Mouse (Mus musculus): ENCODE data around the gene Tpcn2.

Tpcn2 gene

DNA sequence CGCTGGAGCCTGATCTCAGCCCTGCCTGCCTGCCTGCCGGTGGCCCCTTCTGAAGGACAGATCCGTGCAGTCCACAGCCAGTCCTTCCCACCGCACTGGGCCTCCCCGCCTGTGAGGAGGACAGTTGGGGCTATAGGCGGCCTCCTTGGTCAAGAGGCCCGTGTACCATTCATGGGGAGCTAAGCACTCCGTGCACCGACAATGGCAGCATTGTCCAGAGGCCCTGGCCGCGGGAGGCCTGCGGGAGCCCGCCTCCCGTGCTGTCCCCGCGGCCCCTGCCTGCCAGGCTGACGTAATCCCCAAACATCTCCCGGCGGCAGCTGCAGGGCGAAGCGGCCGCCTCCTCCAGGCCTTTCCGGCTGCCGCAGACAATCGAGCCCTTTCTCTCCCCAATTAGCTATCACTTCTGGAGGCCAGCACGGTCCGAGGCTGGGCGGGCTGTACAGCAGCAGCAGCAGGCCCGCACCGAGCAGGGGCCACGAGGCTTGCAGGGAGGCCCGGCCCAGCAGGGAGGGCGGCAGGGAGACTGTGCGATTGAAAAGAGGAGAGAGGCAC lies 77.7 kb downstream of the Tpcn2 start:
- no peak for DNase-seq (ENCODE audit: low read depth, low spot score)

DNA sequence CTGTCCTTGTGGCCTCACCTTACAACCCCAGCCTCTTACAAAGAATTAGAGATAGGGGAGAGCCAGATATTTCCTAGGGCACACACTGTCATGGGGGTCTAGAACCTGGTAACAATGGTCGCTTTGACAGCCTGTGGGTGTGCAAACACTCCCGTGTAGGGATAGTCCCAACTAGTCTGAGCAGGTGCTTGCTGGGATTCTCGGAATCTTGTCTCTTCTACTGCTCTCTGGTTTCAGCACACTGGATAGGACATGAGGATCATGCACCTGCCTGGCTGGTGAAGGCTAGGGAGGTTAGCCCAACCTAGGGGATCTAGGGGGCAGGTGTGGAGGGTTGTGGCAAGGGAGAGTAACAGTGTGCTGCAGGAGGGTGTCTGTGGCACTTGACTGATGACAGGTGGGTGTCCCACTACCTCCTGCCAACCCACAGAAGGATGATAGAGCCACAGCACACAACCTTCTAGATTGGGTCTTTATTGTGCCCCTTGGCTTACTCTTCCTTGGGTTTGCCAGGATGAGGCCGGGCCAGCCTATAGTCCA lies 78.4 kb downstream of the Tpcn2 start:
- DNase-seq (ENCODE audit: low read depth, low spot score) = no peak

DNA sequence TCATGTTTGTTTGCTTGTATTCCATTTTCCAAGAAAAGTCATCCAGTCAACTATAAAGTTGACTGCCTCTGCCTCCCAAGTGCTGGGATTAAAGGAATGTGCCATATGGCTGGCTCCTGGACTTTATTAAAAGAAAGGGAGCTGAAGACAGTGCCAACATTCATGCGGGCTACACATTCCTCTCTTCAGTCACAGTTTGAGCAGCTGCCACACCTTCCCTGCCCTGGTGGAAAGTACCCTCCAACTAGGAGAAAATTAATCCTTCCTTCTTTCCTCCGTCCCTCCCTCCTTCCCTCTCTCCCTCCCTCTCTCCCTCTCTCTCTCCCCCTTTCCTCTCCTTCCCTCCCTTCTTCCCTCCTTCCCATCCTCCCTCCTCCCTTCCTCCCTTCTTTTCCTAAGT lies 84.1 kb downstream of the Tpcn2 start:
- no peak for DNase-seq (ENCODE audit: low read depth, low spot score)

GRCm38 (mm10) chr7:145198223-145198714 lies 85.5 kb downstream of the Tpcn2 start:
- DNase-seq (ENCODE audit: low read depth, low spot score) = no peak

DNA sequence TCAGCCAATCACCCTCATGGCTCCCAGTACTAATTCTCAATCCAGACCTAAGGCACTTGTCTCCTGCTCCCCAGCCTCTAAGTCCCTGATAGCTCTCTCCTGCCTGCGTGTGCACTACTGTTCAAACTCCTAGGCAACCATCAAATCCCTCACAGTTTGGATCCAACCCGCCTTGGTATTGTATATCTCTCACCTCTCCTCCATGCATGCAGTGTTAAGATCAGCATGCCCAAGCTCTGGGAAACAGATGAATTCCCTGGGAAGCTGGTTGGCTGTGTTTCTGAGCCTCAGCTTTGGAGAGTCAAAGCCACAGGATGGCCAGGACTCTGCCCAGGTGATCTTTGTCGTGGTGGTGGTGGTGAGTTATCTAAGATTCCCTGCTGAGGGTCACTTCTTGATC lies 86.1 kb downstream of the Tpcn2 start:
- no peak for DNase-seq (ENCODE audit: low read depth, low spot score)

GRCm38 (mm10) chr7:145197042-145197441 lies 86.8 kb downstream of the Tpcn2 start:
- DNase-seq (ENCODE audit: low read depth, low spot score) = no peak

DNA sequence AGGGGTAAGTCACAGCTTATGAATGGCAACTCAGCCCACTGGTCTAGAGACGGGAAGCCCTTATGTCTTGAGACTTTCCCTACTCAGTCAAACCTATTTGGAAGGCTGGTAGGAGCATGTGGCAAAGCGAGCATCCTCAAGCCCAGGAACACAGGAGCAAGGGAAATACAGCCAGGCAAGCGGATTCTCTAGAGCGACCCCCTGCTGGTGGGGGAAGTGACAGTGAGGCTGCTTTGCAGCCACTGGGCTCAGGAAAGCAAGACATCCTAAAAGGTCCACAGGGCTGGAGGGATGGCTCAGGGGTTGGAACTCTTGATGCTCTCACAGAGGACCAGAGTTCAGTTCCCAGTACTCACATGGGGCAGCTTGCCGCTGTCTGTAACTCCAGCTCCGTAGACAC lies 87.5 kb downstream of the Tpcn2 start:
- DNase-seq (ENCODE audit: low read depth, low spot score) = no peak

- no peak for DNase-seq (ENCODE audit: low read depth, low spot score)
These were observed 88.5 kb downstream of the Tpcn2 start for GRCm38 (mm10) chr7:145195186-145195927.

GRCm38 (mm10) chr7:145194455-145195161 lies 89.2 kb downstream of the Tpcn2 start:
- DNase-seq (ENCODE audit: low read depth, low spot score) = no peak

DNA sequence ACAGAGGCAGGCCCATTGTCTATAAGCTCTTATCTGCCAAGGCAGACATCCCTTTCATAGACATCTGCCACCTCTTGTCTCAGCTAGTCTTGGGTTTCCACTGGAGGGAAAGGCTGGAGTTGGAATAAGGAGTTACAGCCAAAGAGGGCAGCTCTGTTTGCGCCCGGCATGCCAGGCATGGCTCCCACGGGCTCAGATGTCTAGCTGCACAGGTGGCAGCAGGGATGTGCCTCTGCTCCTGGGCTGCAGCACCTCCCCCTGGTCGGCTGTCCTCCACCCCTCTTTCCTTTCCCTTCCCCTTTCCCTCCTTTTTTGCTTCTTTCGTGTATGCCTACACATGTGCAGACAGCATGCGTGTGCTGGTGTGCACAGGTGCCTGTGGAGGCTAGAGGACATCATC lies 91.0 kb downstream of the Tpcn2 start:
- DNase-seq (ENCODE audit: low read depth, low spot score) = no peak

- DNase-seq (ENCODE audit: low read depth, low spot score) = no peak
These were observed 93.3 kb downstream of the Tpcn2 start for GRCm38 (mm10) chr7:145190520-145190919.

- no peak for DNase-seq (ENCODE audit: low read depth, low spot score)
These were observed 94.5 kb downstream of the Tpcn2 start for GRCm38 (mm10) chr7:145189342-145189741.

DNA sequence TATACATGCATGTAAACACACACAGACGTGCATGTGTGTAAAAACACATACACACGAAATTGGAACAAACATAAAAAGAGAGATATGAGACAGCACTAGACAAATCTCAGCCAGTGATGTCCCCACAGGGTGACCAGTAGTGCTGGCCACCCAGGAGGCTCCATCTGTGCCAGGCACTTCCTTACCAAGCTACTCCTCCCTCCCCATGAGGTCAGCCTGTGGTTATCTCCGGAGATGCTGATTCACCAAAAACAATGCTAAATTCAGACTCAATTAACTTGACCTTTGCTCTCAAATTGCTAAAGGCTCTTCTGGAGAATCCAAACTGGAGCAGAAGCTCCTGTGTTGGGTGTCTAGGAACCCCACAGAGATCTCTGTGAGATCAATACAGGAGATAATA lies 96.0 kb downstream of the Tpcn2 start:
- DNase-seq (ENCODE audit: low read depth, low spot score) = no peak

DNA sequence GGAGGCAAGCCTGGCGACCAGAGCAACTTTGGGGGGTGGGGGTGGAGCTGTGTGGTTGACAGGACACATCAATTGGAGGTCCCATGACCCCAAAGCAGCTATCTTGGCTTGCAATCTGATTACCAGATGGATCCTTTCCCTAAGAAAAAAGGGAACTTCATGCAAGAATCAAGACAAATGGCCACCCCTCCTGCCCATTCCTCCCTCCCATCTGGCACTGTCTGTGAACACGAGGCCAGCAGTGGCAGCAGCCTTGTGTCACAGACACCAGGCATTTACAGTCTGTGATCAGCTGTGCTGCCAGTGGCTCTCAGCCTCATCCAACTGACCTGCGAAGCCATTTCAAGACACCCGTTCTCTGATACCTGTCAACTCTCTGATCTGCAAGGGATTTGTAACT lies 101.4 kb downstream of the Tpcn2 start:
- no peak for DNase-seq (ENCODE audit: low read depth, low spot score)

- no peak for DNase-seq (ENCODE audit: low read depth, low spot score)
These were observed 102.3 kb downstream of the Tpcn2 start for GRCm38 (mm10) chr7:145181376-145182034.

DNA sequence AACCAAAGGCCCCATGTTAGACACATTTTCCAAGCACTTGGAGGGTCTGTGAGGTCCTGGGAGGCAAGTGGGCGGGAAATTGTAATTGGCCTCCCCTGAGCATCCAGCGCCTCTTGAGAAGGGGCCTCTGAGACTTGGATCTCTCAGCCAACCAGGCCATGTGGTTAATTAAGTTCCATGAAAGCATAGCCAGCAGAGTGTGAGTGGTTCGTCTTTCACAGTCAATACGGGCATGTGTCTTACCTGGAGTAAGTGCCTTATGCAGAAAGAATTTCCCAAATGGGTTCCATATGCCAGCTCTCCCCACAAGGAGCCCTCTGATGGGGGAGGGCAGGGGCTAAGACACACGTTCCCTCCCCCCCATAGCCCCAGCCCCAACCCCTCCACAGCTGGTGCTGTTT lies 104.1 kb downstream of the Tpcn2 start:
- DNase-seq (ENCODE audit: low read depth, low spot score) = no peak

- DNase-seq (ENCODE audit: low read depth, low spot score) = no peak
These were observed 106.8 kb downstream of the Tpcn2 start for GRCm38 (mm10) chr7:145176750-145177589.

DNA sequence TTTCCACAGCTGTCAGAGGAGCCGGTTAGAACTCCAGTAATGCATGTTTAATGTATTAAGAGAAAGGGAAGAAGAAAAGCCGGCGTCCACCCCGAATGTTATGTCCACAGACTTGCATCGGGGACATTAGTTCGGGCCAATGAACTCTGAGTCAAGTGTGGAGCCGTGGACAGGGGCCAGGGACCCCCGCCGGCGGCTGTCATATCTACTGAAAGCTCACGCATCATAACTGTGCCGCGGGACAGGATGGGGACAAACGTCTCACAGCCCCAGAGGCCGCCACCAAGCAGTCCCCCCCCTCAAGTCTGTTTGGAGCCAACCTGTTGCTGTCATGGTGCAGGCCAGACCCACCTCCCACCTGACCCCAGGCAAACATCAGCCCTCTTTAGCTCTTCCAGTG lies 110.2 kb downstream of the Tpcn2 start:
- DNase-seq (ENCODE audit: low read depth, low spot score) = no peak

- DNase-seq (ENCODE audit: low read depth, low spot score) = no peak
These were observed 110.7 kb downstream of the Tpcn2 start for GRCm38 (mm10) chr7:145173116-145173515.

DNA sequence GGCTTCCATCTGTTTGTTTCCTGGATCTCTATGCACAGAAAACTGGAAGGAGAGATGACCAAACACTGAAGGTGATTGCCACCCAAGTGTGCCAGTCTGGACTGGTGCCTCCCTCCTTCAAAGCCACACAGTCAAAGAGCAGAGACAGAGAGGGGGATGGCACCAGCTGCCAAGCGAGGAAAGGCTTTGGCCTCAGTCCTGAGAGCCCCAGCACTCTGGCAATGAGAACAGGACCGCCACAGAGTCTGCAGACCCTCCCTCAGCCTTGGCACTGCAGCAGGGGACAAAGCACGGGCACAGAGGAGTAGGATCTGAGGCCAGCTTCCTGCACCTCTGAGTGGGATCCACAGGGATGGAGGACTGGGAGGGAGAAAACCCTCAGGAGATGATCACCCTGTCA lies 114.1 kb downstream of the Tpcn2 start:
- no peak for DNase-seq (ENCODE audit: low read depth, low spot score)
